In genomic region chr8:64548054-64548850, GRCm38 (mm10) we compare ENCODE assay signal across 8 mouse cellular contexts.
DNase-seq lines count a peak whose midpoint lies in the region; ATAC-seq lines count a peak whose summit lies in the region.

No protein-coding gene starts in this region.

- intact Hi-C loops in gastrocnemius, postnatal 14 days (cut with DNase I; ENCODE audit: low total_unique reads) = loop anchor here (5.0 to 10.0 kb wide), 2 partner anchors 343 to 526 kb away; partner anchors contain the start of gene Tll1

- no peak overlapping the region for H3K4me2 ChIP-seq in forebrain, embryonic 16.5 days (ENCODE audit: low read length)
- H3K4me2 ChIP-seq in neural tube, embryonic 11.5 days (ENCODE audit: low read depth) = no peak overlapping the region

- H3K4me3 ChIP-seq in forebrain, embryonic 16.5 days (replicated peaks; ENCODE audit: low read length) = no peak overlapping the region
- H3K4me3 ChIP-seq in neural tube, embryonic 11.5 days (ENCODE audit: low read depth, low read length) = no peak overlapping the region

- no peak for ATAC-seq in CD4-positive, CD25-positive, alpha-beta regulatory T cell, adult 4 months
- peak; percentile 87 for ATAC-seq in forebrain, embryonic 16.5 days
- peak; percentile 62; the same call in 1 of the 2 replicates for ATAC-seq in neural tube, embryonic 11.5 days (ENCODE audit: insufficient read depth, low FRiP score, low TSS enrichment)

- no peaks in the 10 kb centered on the region for H3K27me3 ChIP-seq in forebrain, embryonic 16.5 days (replicated peaks; ENCODE audit: control insufficient read depth, insufficient read depth, low read length)
- no peaks in the 10 kb centered on the region for H3K27me3 ChIP-seq in neural tube, embryonic 11.5 days (ENCODE audit: control insufficient read depth, insufficient read depth, low read length)

- no peak overlapping the region for H3K9ac ChIP-seq in forebrain, embryonic 16.5 days (replicated peaks; ENCODE audit: low read depth, low read length)
- no peak overlapping the region for H3K9ac ChIP-seq in neural tube, embryonic 11.5 days (ENCODE audit: low read length)

- WGBS in forebrain, embryonic 16.5 days = 24% methylated on average over 5 of the region's 5 CpGs
- 33% methylated on average over 5 of the region's 5 CpGs for WGBS in neural tube, embryonic 11.5 days

- no peaks in the 10 kb centered on the region for H3K9me3 ChIP-seq in forebrain, embryonic 16.5 days (ENCODE audit: control insufficient read depth, low read length)
- no peaks in the 10 kb centered on the region for H3K9me3 ChIP-seq in neural tube, embryonic 11.5 days (ENCODE audit: control insufficient read depth, low read length)

- H3K27ac ChIP-seq in forebrain, embryonic 16.5 days (ENCODE audit: low read length) = no peak overlapping the region
- no peak overlapping the region for H3K27ac ChIP-seq in neural tube, embryonic 11.5 days (ENCODE audit: low read depth, low read length)

- H3K36me3 ChIP-seq in forebrain, embryonic 16.5 days (ENCODE audit: control insufficient read depth, insufficient read depth) = no peaks in the 10 kb centered on the region
- no peaks in the 10 kb centered on the region for H3K36me3 ChIP-seq in neural tube, embryonic 11.5 days (ENCODE audit: control insufficient read depth, insufficient read depth, low read length)

- peak; percentile 1 for DNase-seq in CD4-positive, CD25-positive, alpha-beta regulatory T cell, adult 2 months (ENCODE audit: low read depth, low spot score)
- DNase-seq in ovary, postnatal 14 days (ENCODE audit: low spot score) = peak; percentile 38
- no peak for DNase-seq in ovary, postnatal 10 days (ENCODE audit: low spot score)
- peak; percentile 6 for DNase-seq in layer of hippocampus, adult 9-11 months
- DNase-seq in neural tube, embryonic 11.5 days (ENCODE audit: low spot score) = peak; percentile 13
- DNase-seq in gastrocnemius, postnatal 14 days = no peak

- no peaks in the 10 kb centered on the region for H3K4me1 ChIP-seq in forebrain, embryonic 16.5 days (replicated peaks; ENCODE audit: control insufficient read depth, insufficient read depth, low read length)
- H3K4me1 ChIP-seq in neural tube, embryonic 11.5 days (ENCODE audit: control insufficient read depth, insufficient read depth, low read length) = no peaks in the 10 kb centered on the region

Comparison
In these comparisons a context has a peak if more than half of its experiments do, and no peak if none do; other contexts are left out.
1. DNase-seq: peak in CD4-positive, CD25-positive, alpha-beta regulatory T cell, adult 2 months (single experiment), ovary, postnatal 14 days (single experiment), layer of hippocampus, adult 9-11 months (single experiment) and neural tube, embryonic 11.5 days (single experiment); none in ovary, postnatal 10 days (single experiment) and gastrocnemius, postnatal 14 days (single experiment).